Mouse (Mus musculus) stomach, embryonic 14.5 days (tissue): ENCODE results near the gene Pigg. TPM values are rescaled to one million over a fixed set of nuclear protein-coding genes. Genes with fewer than 3 reads are reported as not detected.

ENCODE experiments used
- ATAC-seq: fragments of 200-750 bp; cut with Nextera tagmentation; 2 replicates; pipeline ENCODE4 v1.8.0; 2017; ENCODE audit warnings: low read depth, moderate TSS enrichment; ENCODE audit not compliant: insufficient number of reproducible peaks, insufficient read depth, low FRiP score
- H3K27ac ChIP-seq: fragments of 300-500 bp; sonication (generic); 2 replicates; pipeline ENCODE4 v1.5.1; 2014; ENCODE audit warnings: mild to moderate bottlenecking, low read length, moderate library complexity, mixed read lengths
- H3K27me3 ChIP-seq: fragments of 300-500 bp; sonication (generic); 2 replicates; pipeline ENCODE4 v1.6.1; 2014; ENCODE audit warnings: low read length, control low read depth, mixed read lengths; ENCODE audit not compliant: control insufficient read depth, insufficient read depth
- H3K36me3 ChIP-seq: fragments of 300-500 bp; sonication (generic); 2 replicates; pipeline ENCODE4 v1.6.1; 2014; ENCODE audit warnings: mild to moderate bottlenecking, control low read depth, low read length, moderate library complexity, mixed read lengths; ENCODE audit not compliant: control insufficient read depth, insufficient read depth
- H3K4me1 ChIP-seq: fragments of 300-500 bp; sonication (generic); 2 replicates; pipeline ENCODE4 v1.6.1; 2014; ENCODE audit warnings: low read length, control low read depth, mixed read lengths; ENCODE audit not compliant: control insufficient read depth, insufficient read depth
- H3K4me2 ChIP-seq: fragments of 300-500 bp; sonication (generic); replicated peaks from 2 replicates; pipeline ENCODE4 v1.6.1; 2014; ENCODE audit warnings: low read depth, low read length, control low read depth
- H3K4me3 ChIP-seq: fragments of 300-500 bp; sonication (generic); 2 replicates; pipeline ENCODE4 v1.5.1; 2014; ENCODE audit warnings: low read depth, low read length, control low read depth
- H3K9ac ChIP-seq: fragments of 300-500 bp; sonication (generic); replicated peaks from 2 replicates; pipeline ENCODE4 v1.6.1; 2014; ENCODE audit warnings: low read depth, mild to moderate bottlenecking, control low read depth, low read length, moderate library complexity, mixed read lengths
- H3K9me3 ChIP-seq: fragments of 300-500 bp; sonication (generic); 2 replicates; pipeline ENCODE4 v1.6.1; 2016; ENCODE audit warnings: low read depth, low read length, control low read depth; ENCODE audit not compliant: control insufficient read depth
- WGBS: fragments of 180-500 bp; shearing (Covaris S2); extraction: QIAGEN DNeasy Blood & Tissue Kit; methylation state at CpG from one replicate; pipeline ENCODE4 v1.1.7; 2014; 5-methylcytosine and 5-hydroxymethylcytosine counted together
- polyA plus RNA-seq: library from polyadenylated mRNA; unstranded; fragments of >200 nt; fragmentation: Nextera tagmentation; extraction: Ambion mirVana; gene quantifications from 2 replicates; pipeline ENCODE4 v1.2.1, GENCODE M21; 2014

Gene Pigg
- polyA plus RNA-seq, 1 experiment from 2014 or later, result 3.8 TPM

DNA sequence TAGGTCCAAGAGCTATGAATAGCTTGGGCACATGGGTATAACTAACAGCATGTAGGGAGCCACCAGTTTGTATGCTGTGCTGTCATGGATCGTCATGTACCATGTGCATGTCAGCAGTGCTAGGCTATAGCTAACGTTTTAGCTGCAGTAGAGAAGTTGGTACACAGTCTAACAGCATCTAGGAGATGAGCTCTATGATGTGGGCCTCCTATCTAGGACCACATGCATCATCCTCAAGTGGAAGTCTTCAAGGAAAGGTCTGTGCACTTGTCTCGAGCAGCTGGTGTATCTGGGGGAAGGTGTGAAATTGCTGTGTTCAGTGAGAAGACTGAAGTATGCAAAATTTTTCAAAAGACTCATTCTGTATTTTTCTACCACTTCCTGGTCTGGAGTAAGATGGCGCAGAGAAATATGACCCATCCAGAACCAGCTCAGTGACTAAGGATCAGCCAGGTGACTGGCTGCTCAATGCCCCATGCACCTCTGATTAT is 31.3 kb downstream of the Pigg start:
- ATAC-seq, result no peak
- H3K4me1 ChIP-seq, result no peaks in the 10 kb centered on the region
- no peaks in the 10 kb centered on the region for H3K27me3 ChIP-seq
- H3K4me3 ChIP-seq, result no peak overlapping the region
- H3K9ac ChIP-seq, result no peak overlapping the region
- H3K9me3 ChIP-seq, result no peaks in the 10 kb centered on the region
- WGBS, result 93% methylated on average over 4 of the region's 4 CpGs
- no peak overlapping the region for H3K4me2 ChIP-seq
- no peak overlapping the region for H3K27ac ChIP-seq
- H3K36me3 ChIP-seq, result peaks cover 18% of the 10 kb centered on the region

DNA sequence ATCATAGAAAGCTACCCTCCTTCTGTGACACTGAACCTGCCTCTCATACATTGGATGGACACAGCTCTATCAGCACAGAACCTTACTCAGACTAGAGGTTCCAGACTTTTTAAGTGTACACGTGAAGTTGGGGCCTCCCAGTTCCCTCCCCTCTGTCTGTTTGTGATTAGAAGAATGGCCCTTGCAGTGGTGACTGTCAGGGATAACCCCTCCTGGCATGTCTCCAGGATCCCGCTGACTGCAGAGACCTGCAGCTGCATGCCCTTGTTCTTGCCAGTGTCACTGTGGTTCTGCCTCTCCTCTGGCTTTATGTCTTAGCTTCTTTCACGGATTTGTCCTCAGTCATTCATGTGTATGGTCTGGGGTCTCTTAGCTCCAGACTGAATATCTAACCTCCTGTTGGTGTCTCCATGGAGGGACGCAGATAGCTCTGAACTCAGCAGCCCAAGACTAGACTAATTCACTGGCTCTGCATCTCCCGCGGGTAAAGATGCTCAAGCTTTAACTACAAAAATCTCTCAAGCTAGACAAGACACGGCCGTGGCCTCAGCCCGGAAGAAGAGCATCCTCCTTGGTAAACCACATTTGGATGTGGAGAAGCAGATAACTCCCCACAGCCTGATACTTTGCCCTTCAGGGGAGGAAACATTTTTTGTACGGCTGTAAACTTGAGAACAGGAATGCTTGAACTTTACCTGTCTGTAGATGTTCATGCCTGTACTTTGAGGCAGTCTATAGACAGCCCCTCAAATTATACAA is 33.1 kb downstream of the Pigg start:
- H3K27me3 ChIP-seq, result no peaks in the 10 kb centered on the region
- H3K27ac ChIP-seq, result no peak overlapping the region
- H3K4me3 ChIP-seq, result no peak overlapping the region
- H3K4me1 ChIP-seq, result no peaks in the 10 kb centered on the region
- H3K9me3 ChIP-seq, result no peaks in the 10 kb centered on the region
- 87% methylated on average over 10 of the region's 10 CpGs for WGBS
- no peak overlapping the region for H3K9ac ChIP-seq
- peaks cover 14% of the 10 kb centered on the region for H3K36me3 ChIP-seq
- no peak overlapping the region for H3K4me2 ChIP-seq
- no peak for ATAC-seq

DNA sequence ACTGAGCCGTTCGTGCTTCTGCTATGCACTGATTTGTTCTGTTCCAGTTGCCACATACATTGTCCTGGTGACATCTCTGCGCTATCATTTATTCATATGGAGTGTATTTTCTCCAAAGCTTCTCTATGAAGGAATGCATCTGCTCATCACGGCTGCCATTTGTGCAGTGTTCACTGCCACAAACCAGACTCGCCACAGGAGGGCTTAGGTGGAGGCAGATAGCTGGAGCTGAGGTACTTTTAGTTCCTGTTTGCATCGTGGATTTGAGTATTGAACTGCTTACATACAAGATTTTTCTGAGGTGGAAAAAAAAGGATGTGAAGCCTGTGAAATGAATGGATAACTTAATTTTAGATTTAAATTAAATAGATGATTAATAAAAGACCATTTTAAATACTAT is 35.4 kb downstream of the Pigg start:
- H3K4me1 ChIP-seq, result no peaks in the 10 kb centered on the region
- no peak overlapping the region for H3K4me2 ChIP-seq
- no peak overlapping the region for H3K27ac ChIP-seq
- no peak overlapping the region for H3K4me3 ChIP-seq
- H3K9me3 ChIP-seq, result no peaks in the 10 kb centered on the region
- peaks cover 9% of the 10 kb centered on the region for H3K36me3 ChIP-seq
- 82% methylated on average over 6 of the region's 6 CpGs for WGBS
- ATAC-seq, result no peak
- no peak overlapping the region for H3K9ac ChIP-seq
- H3K27me3 ChIP-seq, result no peaks in the 10 kb centered on the region

GRCm38 (mm10) chr5:108349511-108350148 is 37.2 kb downstream of the Pigg start:
- Histone ChIP-seq H3K4me3 (no peak overlapping the region), H3K9ac (no peak overlapping the region), H3K27me3 (no peaks in the 10 kb centered on the region), H3K4me2 (no peak overlapping the region), H3K9me3 (no peaks in the 10 kb centered on the region), H3K4me1 (no peaks in the 10 kb centered on the region), H3K27ac (no peak overlapping the region), H3K36me3 (peaks cover 4% of the 10 kb centered on the region)
- WGBS, result 91% methylated on average over 9 of the region's 9 CpGs
- no peak for ATAC-seq

GRCm38 (mm10) chr5:108354056-108354455 is 41.6 kb downstream of the Pigg start:
- no peaks in the 10 kb centered on the region for H3K9me3 ChIP-seq
- no peaks in the 10 kb centered on the region for H3K27me3 ChIP-seq
- ATAC-seq, result no peak
- H3K4me3 ChIP-seq, result no peak overlapping the region
- no peaks in the 10 kb centered on the region for H3K36me3 ChIP-seq
- H3K4me2 ChIP-seq, result no peak overlapping the region
- no peak overlapping the region for H3K9ac ChIP-seq
- no peaks in the 10 kb centered on the region for H3K4me1 ChIP-seq
- 73% methylated on average over 2 of the region's 2 CpGs for WGBS
- H3K27ac ChIP-seq, result no peak overlapping the region

GRCm38 (mm10) chr5:108357862-108358261 is 45.5 kb downstream of the Pigg start:
- no peaks in the 10 kb centered on the region for H3K4me1 ChIP-seq
- no peak overlapping the region for H3K4me2 ChIP-seq
- H3K36me3 ChIP-seq, result no peaks in the 10 kb centered on the region
- WGBS, result 90% methylated on average over 1 of the region's 1 CpGs
- H3K4me3 ChIP-seq, result no peak overlapping the region
- H3K9ac ChIP-seq, result no peak overlapping the region
- H3K27ac ChIP-seq, result no peak overlapping the region
- H3K9me3 ChIP-seq, result no peaks in the 10 kb centered on the region
- no peaks in the 10 kb centered on the region for H3K27me3 ChIP-seq
- no peak for ATAC-seq

GRCm38 (mm10) chr5:108359491-108359890 is 47.1 kb downstream of the Pigg start:
- H3K4me1 ChIP-seq, result no peaks in the 10 kb centered on the region
- no peaks in the 10 kb centered on the region for H3K36me3 ChIP-seq
- no peak overlapping the region for H3K4me3 ChIP-seq
- 85% methylated on average over 9 of the region's 9 CpGs for WGBS
- no peak for ATAC-seq
- H3K27me3 ChIP-seq, result 0 out of 2 replicates have a peak, but pooled peaks cover 3% of the 10 kb centered on the region
- no peak overlapping the region for H3K9ac ChIP-seq
- no peak overlapping the region for H3K27ac ChIP-seq
- H3K4me2 ChIP-seq, result no peak overlapping the region
- no peaks in the 10 kb centered on the region for H3K9me3 ChIP-seq

GRCm38 (mm10) chr5:108360211-108360610 is 47.8 kb downstream of the Pigg start:
- no peaks in the 10 kb centered on the region for H3K4me1 ChIP-seq
- H3K9ac ChIP-seq, result no peak overlapping the region
- H3K27ac ChIP-seq, result no peak overlapping the region
- no peaks in the 10 kb centered on the region for H3K9me3 ChIP-seq
- peaks cover 10% of the 10 kb centered on the region; the same call in 1 of the 2 replicates for H3K27me3 ChIP-seq
- no peak overlapping the region for H3K4me3 ChIP-seq
- ATAC-seq, result no peak
- H3K36me3 ChIP-seq, result no peaks in the 10 kb centered on the region
- H3K4me2 ChIP-seq, result no peak overlapping the region
- 88% methylated on average over 4 of the region's 4 CpGs for WGBS
